Mouse (Mus musculus): ENCODE results near the gene Rin1. TPM values are rescaled to one million over a fixed set of nuclear protein-coding genes. Genes with fewer than 3 reads are reported as not detected.

Gene Rin1
- polyA plus RNA-seq, 1 experiment from 2014 or later = 2.4 TPM

DNA sequence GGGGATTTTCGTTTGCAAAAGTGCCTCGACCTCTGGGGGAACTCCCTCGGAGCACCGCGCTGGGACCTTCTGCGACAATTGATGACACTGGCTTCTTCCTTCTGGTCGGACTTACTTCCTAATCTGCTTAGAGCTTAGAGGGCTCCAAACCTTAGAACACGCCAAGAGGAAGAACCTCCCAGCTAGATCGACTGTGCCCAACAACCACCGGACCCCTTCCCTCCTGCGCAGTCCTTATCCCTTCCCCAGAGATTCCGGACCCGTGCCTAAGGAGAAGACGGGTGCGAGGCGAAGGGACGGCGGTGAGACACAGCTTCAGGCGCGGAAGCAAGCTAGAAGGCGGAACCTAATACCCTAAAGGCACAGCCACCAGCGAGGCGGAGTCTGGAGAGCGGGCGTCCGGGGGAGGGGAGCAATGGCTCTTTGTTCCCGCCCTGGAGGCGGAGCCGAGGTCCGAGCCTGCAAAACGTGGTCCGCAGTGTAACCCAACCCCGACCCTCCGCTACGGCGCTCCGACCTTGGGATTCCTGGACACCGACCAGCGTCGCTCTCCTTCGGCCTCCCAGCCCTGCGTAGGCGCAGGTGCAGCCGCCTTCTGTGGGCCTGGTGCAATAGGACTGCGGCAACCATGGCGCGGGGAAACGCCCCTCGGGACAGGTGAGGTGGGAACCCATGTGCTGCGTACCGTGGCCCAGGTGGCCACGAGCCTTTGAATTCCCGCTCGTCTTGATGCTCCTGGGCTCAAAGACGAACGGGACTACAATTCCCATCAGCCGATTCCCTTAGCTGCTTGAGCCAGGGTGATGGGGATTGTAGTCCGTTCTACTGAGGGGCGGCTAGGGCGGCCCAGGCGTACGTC is 26.4 kb upstream of the Rin1 start, which contains the start of gene Slc29a2:
Gene Slc29a2, plus strand, starts transcription at position 240 of the 859 bp plus-strand sequence.
- H3K4me3 ChIP-seq = peak within 1 kb of the TSS; percentile 73
- peaks cover 18% of the 10 kb centered on the region for H3K4me1 ChIP-seq
- H3K27me3 ChIP-seq (replicated peaks; ENCODE audit: low read depth, poor library complexity, severe bottlenecking) = no peaks in the 10 kb centered on the region
- under 1% methylated on average over 62 of the region's 62 CpGs for WGBS
- peaks cover 31% of the 10 kb centered on the region for H3K36me3 ChIP-seq (replicated peaks)
- no peaks in the 10 kb centered on the region for H3K9me3 ChIP-seq
- peak; percentile 96 for DNase-seq (ENCODE audit: low spot score)
- H3K27ac ChIP-seq (replicated peaks) = peak within 1 kb of the TSS; percentile 91

DNA sequence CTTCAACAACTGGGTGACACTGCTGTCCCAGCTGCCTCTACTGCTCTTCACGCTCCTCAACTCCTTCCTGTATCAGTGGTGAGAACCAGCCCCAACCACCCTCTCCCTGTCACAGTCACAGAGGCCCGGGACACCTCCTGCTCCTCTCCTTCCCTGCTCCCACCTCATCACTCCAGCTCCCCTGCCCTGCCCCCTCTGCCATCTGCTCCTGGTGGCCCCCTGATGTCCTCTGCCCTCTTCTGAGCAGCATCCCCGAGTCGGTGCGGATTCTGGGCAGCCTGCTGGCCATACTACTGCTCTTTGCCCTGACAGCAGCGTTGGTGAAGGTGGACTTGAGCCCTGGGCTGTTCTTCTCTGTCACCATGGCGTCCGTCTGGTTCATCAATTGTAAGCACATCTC is 24.2 kb upstream of the Rin1 start:
- no peaks in the 10 kb centered on the region for H3K9me3 ChIP-seq
- H3K36me3 ChIP-seq (replicated peaks) = peaks cover 54% of the 10 kb centered on the region
- H3K4me1 ChIP-seq = peaks cover 18% of the 10 kb centered on the region
- no peak for DNase-seq (ENCODE audit: low spot score)
- no peak overlapping the region for H3K4me3 ChIP-seq
- 89% methylated on average over 8 of the region's 8 CpGs for WGBS
- H3K27ac ChIP-seq (replicated peaks) = no peak overlapping the region
- H3K27me3 ChIP-seq (replicated peaks; ENCODE audit: low read depth, poor library complexity, severe bottlenecking) = no peaks in the 10 kb centered on the region

DNA sequence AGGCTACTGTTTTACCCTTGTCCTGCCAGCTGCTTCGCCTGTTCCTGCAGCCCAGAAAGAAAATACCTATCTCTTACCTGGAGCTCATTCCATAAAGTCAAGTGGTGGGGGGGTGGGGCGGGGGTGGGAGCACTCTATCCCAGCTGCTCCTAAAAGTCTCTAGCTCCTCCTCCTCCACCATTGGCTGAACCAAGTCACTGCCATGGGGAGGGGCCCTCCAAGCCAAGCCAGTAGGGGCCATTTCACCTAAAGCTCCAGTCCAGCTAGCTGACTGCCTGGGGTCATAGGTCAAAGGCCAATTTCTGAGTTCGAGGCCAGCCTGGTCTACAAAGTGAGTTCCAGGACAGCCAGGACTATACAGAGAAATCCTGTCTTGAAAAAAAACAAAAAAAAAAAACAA is 17.6 kb upstream of the Rin1 start:
- Histone ChIP-seq H3K36me3 (replicated peaks) (peaks cover 49% of the 10 kb centered on the region), H3K27me3 (replicated peaks; ENCODE audit: low read depth, poor library complexity, severe bottlenecking) (no peaks in the 10 kb centered on the region), H3K4me1 (peaks cover 6% of the 10 kb centered on the region), H3K27ac (replicated peaks) (no peak overlapping the region), H3K9me3 (no peaks in the 10 kb centered on the region), H3K4me3 (no peak overlapping the region)
- 80% methylated on average over 3 of the region's 3 CpGs for WGBS
- no peak for DNase-seq (ENCODE audit: low spot score)

GRCm38 (mm10) chr19:5036577-5036976 is 13.7 kb upstream of the Rin1 start:
- peaks cover 10% of the 10 kb centered on the region for H3K36me3 ChIP-seq (replicated peaks)
- DNase-seq (ENCODE audit: low spot score) = no peak
- H3K4me1 ChIP-seq = peaks cover 33% of the 10 kb centered on the region
- no peaks in the 10 kb centered on the region for H3K9me3 ChIP-seq
- H3K27me3 ChIP-seq (replicated peaks; ENCODE audit: low read depth, poor library complexity, severe bottlenecking) = peaks cover 7% of the 10 kb centered on the region; the same call in 1 of the 2 replicates
- no peak overlapping the region for H3K4me3 ChIP-seq
- H3K27ac ChIP-seq (replicated peaks) = no peak overlapping the region
- 82% methylated on average over 4 of the region's 4 CpGs for WGBS

DNA sequence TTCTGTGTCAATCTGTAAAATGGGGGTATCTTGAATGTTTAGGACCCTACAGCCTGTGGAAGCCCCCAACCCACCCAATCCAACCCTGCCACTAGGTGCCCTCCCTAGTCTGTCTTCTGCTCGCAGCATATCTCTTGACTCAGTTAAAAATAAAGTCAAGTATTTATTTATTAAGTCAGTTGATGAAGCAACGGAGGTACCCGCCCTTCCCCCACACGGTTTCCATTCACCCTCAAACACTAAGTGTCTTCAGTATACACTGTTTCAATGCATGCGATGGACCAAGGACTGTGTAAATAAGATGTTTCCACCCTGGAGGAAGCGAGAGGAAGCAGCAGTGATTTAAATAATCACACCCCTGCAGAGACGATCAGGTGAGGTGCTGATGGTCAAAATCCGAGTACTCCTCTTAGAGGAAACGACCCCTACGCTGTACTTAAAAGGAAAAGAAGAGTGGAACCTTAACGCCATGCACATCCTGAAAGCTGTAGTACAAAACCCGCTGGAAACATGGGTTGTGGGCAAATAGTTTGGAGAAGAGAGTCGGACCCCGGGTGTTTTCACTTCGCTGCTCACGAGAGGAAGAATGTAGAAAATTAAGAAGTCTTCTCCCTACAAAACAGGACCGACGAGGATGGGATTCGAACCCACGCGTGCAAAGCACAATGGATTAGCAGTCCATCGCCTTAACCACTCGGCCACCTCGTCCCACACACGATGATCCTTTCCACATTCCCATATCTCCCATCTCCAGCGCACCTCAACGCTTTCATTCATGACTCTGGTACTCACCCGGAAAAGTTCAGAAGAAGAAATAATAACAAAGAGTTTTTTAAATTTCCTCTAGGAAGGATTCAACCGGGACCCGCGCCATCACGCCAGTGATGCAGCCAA is 12.4 kb upstream of the Rin1 start:
- Histone ChIP-seq H3K4me1 (peaks cover 45% of the 10 kb centered on the region), H3K27ac (replicated peaks) (peak overlapping the region; percentile 95), H3K36me3 (replicated peaks) (peaks cover 4% of the 10 kb centered on the region; the same call in 1 of the 2 replicates), H3K27me3 (replicated peaks; ENCODE audit: low read depth, poor library complexity, severe bottlenecking) (peaks cover 7% of the 10 kb centered on the region; the same call in 1 of the 2 replicates), H3K9me3 (no peaks in the 10 kb centered on the region), H3K4me3 (peak overlapping the region; percentile 95)
- DNase-seq (ENCODE audit: low spot score) = peak; percentile 90
- 6% methylated on average over 32 of the region's 32 CpGs for WGBS

DNA sequence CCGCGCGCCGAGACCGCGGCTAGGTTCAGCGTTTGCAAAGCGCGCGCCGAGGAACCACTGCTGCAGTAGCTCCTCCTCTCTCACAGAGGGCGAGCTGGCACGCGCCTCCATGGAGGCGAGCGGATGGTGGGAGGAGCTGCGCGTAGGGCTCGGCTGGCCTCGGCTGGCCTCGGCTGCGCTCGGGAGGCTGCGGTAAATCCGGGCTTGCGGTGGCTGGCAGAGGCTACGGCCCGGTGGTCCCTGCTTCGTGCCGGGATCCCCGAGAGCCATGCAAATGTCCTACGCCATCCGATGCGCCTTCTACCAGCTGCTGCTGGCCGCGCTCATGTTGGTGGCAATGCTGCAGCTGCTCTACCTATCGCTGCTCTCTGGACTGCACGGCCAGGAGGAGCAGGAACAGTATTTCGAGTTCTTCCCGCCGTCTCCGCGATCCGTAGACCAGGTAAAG is 11.5 kb upstream of the Rin1 start, which contains the start of the genes B4gat1 and AC124502.3:
Gene B4gat1, plus strand, starts transcription at position 118 of the 448 bp plus-strand sequence.
Gene AC124502.3, plus strand, starts transcription at position 183 of the 448 bp plus-strand sequence.
- Histone ChIP-seq H3K27me3 (replicated peaks; ENCODE audit: low read depth, poor library complexity, severe bottlenecking) (peaks cover 7% of the 10 kb centered on the region; the same call in 1 of the 2 replicates), H3K27ac (replicated peaks) (peak within 1 kb of the TSS; percentile 95), H3K4me3 (peak within 1 kb of the TSS; percentile 95), H3K36me3 (replicated peaks) (peaks cover 12% of the 10 kb centered on the region), H3K9me3 (no peaks in the 10 kb centered on the region), H3K4me1 (peaks cover 45% of the 10 kb centered on the region)
- DNase-seq (ENCODE audit: low spot score) = peak; percentile 94
- WGBS = under 1% methylated on average over 44 of the region's 44 CpGs

DNA sequence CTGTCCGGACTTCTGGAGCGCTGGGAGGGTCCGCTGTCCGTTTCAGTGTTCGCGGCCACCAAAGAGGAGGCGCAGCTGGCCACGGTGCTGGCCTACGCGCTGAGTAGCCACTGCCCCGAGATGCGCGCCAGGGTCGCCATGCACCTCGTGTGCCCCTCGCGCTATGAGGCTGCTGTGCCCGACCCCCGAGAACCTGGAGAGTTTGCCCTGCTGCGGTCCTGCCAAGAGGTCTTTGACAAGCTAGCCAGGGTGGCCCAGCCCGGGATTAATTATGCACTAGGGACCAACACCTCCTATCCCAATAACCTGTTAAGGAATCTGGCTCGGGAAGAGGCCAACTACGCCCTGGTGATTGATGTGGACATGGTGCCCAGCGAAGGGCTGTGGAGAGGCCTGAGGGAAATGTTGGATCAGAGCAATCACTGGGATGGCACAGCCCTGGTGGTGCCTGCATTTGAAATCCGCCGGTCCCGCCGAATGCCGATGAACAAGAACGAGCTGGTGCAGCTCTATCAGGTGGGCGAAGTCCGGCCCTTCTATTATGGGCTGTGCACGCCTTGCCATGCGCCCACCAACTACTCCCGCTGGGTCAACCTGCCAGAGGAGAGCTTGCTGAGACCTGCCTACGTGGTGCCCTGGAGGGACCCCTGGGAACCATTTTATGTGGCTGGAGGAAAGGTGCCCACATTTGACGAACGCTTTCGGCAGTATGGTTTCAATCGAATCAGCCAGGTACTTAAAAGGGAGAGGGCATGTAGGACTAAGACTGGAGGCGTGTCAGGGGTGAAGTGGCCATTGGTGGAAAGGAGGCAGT is 10.8 kb upstream of the Rin1 start:
- Histone ChIP-seq H3K4me1 (peaks cover 45% of the 10 kb centered on the region), H3K27me3 (replicated peaks; ENCODE audit: low read depth, poor library complexity, severe bottlenecking) (peaks cover 7% of the 10 kb centered on the region; the same call in 1 of the 2 replicates), H3K36me3 (replicated peaks) (peaks cover 19% of the 10 kb centered on the region), H3K27ac (replicated peaks) (peak overlapping the region; percentile 95), H3K9me3 (no peaks in the 10 kb centered on the region), H3K4me3 (peak overlapping the region; percentile 95)
- DNase-seq (ENCODE audit: low spot score) = peak; percentile 24
- WGBS = 15% methylated on average over 41 of the region's 41 CpGs

- 9% methylated on average over 40 of the region's 40 CpGs for WGBS
- peaks cover 7% of the 10 kb centered on the region; the same call in 1 of the 2 replicates for H3K27me3 ChIP-seq (replicated peaks; ENCODE audit: low read depth, poor library complexity, severe bottlenecking)
- peaks cover 45% of the 10 kb centered on the region for H3K4me1 ChIP-seq
- DNase-seq (ENCODE audit: low spot score) = peak; percentile 94
- H3K9me3 ChIP-seq = no peaks in the 10 kb centered on the region
- peaks cover 31% of the 10 kb centered on the region for H3K36me3 ChIP-seq (replicated peaks)
- peak within 1 kb of the TSS; percentile 81 for H3K27ac ChIP-seq (replicated peaks)
- peak within 1 kb of the TSS; percentile 95 for H3K4me3 ChIP-seq
These were observed 9.3 kb upstream of the Rin1 start, which contains the start of gene Brms1 for GRCm38 (mm10) chr19:5040862-5041523. TSS of gene Brms1 (plus strand) at chr19:5041354.

- peaks cover 45% of the 10 kb centered on the region for H3K4me1 ChIP-seq
- no peaks in the 10 kb centered on the region for H3K9me3 ChIP-seq
- H3K4me3 ChIP-seq = peak overlapping the region; percentile 95
- peaks cover 37% of the 10 kb centered on the region for H3K36me3 ChIP-seq (replicated peaks)
- peak overlapping the region; percentile 81 for H3K27ac ChIP-seq (replicated peaks)
- peaks cover 7% of the 10 kb centered on the region; the same call in 1 of the 2 replicates for H3K27me3 ChIP-seq (replicated peaks; ENCODE audit: low read depth, poor library complexity, severe bottlenecking)
- WGBS = 3% methylated on average over 16 of the region's 16 CpGs
- DNase-seq (ENCODE audit: low spot score) = no peak
These were observed 8.7 kb upstream of the Rin1 start for GRCm38 (mm10) chr19:5041588-5041987.

DNA sequence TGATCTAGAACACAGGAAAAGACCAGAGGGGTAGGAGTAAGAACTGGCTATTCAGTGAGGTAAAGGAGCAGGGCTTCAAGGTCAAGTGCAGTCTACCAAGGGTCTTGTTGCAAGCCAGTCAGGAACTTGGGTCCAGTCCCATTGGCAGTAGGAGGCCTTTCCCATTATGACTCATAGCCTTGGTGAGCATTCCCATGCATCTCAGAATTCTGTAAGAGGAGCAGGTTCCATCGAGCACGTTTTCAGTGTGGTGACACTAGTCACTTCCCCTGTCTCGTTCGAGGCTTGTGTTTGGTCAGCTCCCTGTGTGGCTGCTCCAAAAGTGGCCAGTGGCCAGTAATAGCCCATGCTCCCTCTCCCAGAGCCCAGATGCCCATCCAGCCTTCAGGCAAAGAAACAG is 4.8 kb upstream of the Rin1 start:
- H3K36me3 ChIP-seq (replicated peaks) = peaks cover 69% of the 10 kb centered on the region
- WGBS = 75% methylated on average over 4 of the region's 4 CpGs
- no peaks in the 10 kb centered on the region for H3K9me3 ChIP-seq
- peaks cover 8% of the 10 kb centered on the region for H3K27me3 ChIP-seq (replicated peaks; ENCODE audit: low read depth, poor library complexity, severe bottlenecking)
- no peak overlapping the region for H3K27ac ChIP-seq (replicated peaks)
- no peak for DNase-seq (ENCODE audit: low spot score)
- no peak overlapping the region for H3K4me3 ChIP-seq
- H3K4me1 ChIP-seq = peaks cover 34% of the 10 kb centered on the region

Data from embryonic facial prominence, embryonic 10.5 days (tissue).